ENCODE assay signal across 21 mouse cellular contexts in the genomic region with DNA sequence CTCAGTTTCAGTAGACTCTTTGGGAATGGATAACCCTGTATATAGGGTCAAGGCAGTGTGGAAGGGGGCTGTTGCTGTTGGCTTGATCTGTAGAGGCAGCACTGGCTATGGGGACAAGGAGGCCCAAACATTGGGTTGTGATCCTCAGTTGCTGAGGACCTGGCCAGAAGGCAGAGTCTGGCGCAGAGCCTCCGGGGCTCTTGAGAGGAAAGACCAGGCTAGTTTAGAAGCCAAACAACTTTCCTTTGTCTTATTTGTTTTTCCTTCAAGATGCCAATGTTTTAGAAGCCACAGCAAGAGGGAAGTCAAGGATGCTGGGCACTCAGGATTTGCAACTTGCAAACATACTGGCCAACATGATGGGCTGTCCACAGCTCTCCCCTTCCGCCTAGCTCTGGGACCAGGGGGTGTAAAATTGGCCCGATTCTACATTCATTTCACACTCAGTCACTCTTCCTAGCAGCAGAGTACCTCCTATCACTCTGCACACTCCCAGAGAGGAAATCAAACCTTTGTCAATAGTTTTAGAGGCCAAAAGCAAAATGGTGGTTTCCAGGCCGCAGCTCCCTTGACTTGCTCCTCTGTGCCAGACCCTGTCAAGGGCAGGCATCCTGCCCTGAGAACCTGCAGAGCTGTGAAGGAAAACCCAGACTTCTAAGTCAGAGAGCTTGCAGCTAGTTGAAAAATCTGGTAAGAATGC.
"Had no signal": no experiment of that assay in that cellular context is flagged by ENCODE, and none has a peak within 500 bp of the region (broad histone marks: within the 10 kb centered on the region; RNA-seq: fewer than 3 reads in every experiment).

No protein-coding gene starts in this region.

- H3K36me3 ChIP-seq: limb, embryonic 10.5 days; limb, embryonic 13.5 days; liver, embryonic 12.5 days; liver, embryonic 15.5 days; lung, embryonic 15.5 days; midbrain, embryonic 10.5 days; midbrain, embryonic 13.5 days had no signal

- H3K4me1 ChIP-seq: liver, embryonic 12.5 days; liver, embryonic 15.5 days; lung, embryonic 15.5 days; megakaryocyte, embryonic 14.5 days; midbrain, embryonic 10.5 days; midbrain, embryonic 13.5 days had no signal

- H3K27me3 ChIP-seq: liver, embryonic 12.5 days; liver, embryonic 15.5 days; lung, embryonic 15.5 days; megakaryocyte, embryonic 14.5 days; midbrain, embryonic 13.5 days had no signal

- H3K9ac ChIP-seq: limb, embryonic 13.5 days; liver, embryonic 12.5 days; liver, embryonic 15.5 days; lung, embryonic 15.5 days; midbrain, embryonic 13.5 days had no signal

- H3K4me3 ChIP-seq: layer of hippocampus, adult 2 months; limb, embryonic 10.5 days; limb, embryonic 13.5 days; liver, embryonic 12.5 days; liver, embryonic 15.5 days; lung, embryonic 15.5 days; megakaryocyte, embryonic 14.5 days; midbrain, embryonic 10.5 days; midbrain, embryonic 13.5 days; myocyte had no signal

- H3K27ac ChIP-seq: kidney, postnatal 0 days; layer of hippocampus, adult 2 months; limb, embryonic 10.5 days; limb, embryonic 13.5 days; liver, embryonic 12.5 days; liver, embryonic 15.5 days; lung, embryonic 15.5 days; midbrain, embryonic 10.5 days; midbrain, embryonic 13.5 days; stomach, postnatal 0 days had no signal

- DNase-seq: kidney, postnatal 25 days; layer of hippocampus, adult 9-11 months; liver; lung, adult 18-20 months; lung, postnatal 10 days; lung, postnatal 36 days; thymus, adult 2 months; thymus, postnatal 14 days; thymus, postnatal 4 days had no signal

- H3K9me3 ChIP-seq: limb, embryonic 10.5 days; limb, embryonic 13.5 days; liver, embryonic 12.5 days; liver, embryonic 15.5 days; lung, embryonic 15.5 days; megakaryocyte, embryonic 14.5 days; midbrain, embryonic 10.5 days; midbrain, embryonic 13.5 days had no signal
